Mouse (Mus musculus) liver, embryonic 14.5 days (tissue): ENCODE data around the gene Eea1. TPM values are rescaled to one million over a fixed set of nuclear protein-coding genes. Genes with fewer than 3 reads are reported as not detected.
"Not testable (repeated sequence)": the region's sequence is repeated elsewhere in the genome, so short reads cannot be mapped to it uniquely, and the experiment has no call there.

ENCODE experiments used
- ATAC-seq: fragments of 200-750 bp; cut with Nextera tagmentation; 2 replicates; pipeline ENCODE4 v1.8.0; 2017; ENCODE audit warnings: moderate number of reproducible peaks, mild to moderate bottlenecking, moderate library complexity; ENCODE audit not compliant: insufficient read depth
- DNase-seq, 3 experiments: peaks; one replicate each; pipeline ENCODE4 v3.0.0-alpha.2; 2012 to 2013; ENCODE audit warnings: low read depth in 3 of 3, low spot score in 3 of 3
- H3K27ac ChIP-seq: fragments of 300-500 bp; sonication (generic); 2 replicates; pipeline ENCODE4 v1.5.1; 2014; ENCODE audit warnings: moderate library complexity, mild to moderate bottlenecking, control low read depth, inconsistent platforms
- H3K27me3 ChIP-seq: fragments of 300-500 bp; sonication (generic); 2 replicates; pipeline ENCODE4 v1.6.1; 2014; ENCODE audit warnings: mild to moderate bottlenecking, low read length, moderate library complexity; ENCODE audit not compliant: control insufficient read depth, insufficient read depth
- H3K36me3 ChIP-seq: fragments of 300-500 bp; sonication (generic); replicated peaks from 2 replicates; pipeline ENCODE4 v1.6.1; 2014; ENCODE audit warnings: low read depth; ENCODE audit not compliant: control insufficient read depth, insufficient read depth
- H3K4me1 ChIP-seq, 2 experiments: fragments of 200-500 bp in 1 of 2; fragments of 300-500 bp in 1 of 2; sonication (generic) in 1 of 2; replicated peaks; 2 replicates each; pipeline ENCODE4 v1.6.1; 2012 to 2014; ENCODE audit warnings: antibody characterized with exemption in 1 of 2, inconsistent platforms in 1 of 2, low read length in 1 of 2; ENCODE audit not compliant: control insufficient read depth in 2 of 2, insufficient read depth in 2 of 2
- H3K4me2 ChIP-seq: fragments of 300-500 bp; sonication (generic); 2 replicates; pipeline ENCODE4 v1.6.1; 2014; ENCODE audit warnings: low read depth, mild to moderate bottlenecking, control low read depth, moderate library complexity
- H3K4me3 ChIP-seq, 2 experiments: fragments of 200-500 bp in 1 of 2; fragments of 300-500 bp in 1 of 2; sonication (generic) in 1 of 2; 2 replicates each; pipeline ENCODE4 v1.5.1; 2012 to 2014; ENCODE audit warnings: low read depth in 2 of 2, low read length in 2 of 2, mild to moderate bottlenecking in 2 of 2, control low read depth in 1 of 2, inconsistent platforms in 1 of 2, moderate library complexity in 1 of 2; ENCODE audit not compliant: insufficient read depth in 1 of 2
- H3K9ac ChIP-seq: fragments of 300-500 bp; sonication (generic); replicated peaks from 2 replicates; pipeline ENCODE4 v1.6.1; 2014; ENCODE audit warnings: mild to moderate bottlenecking, control low read depth, moderate library complexity
- H3K9me3 ChIP-seq: fragments of 300-500 bp; sonication (generic); 2 replicates; pipeline ENCODE4 v1.6.1; 2016; ENCODE audit warnings: low read length, mixed read lengths; ENCODE audit not compliant: control insufficient read depth
- CTCF ChIP-seq: IDR thresholded peaks from 2 replicates; pipeline ENCODE4 v1.5.1; 2016; ENCODE audit warnings: antibody characterized with exemption, low read depth, control low read depth
- EP300 ChIP-seq: IDR thresholded peaks from 2 replicates; pipeline ENCODE4 v1.6.1; 2016; ENCODE audit warnings: antibody characterized with exemption, low read depth
- WGBS: fragments of 180-500 bp; shearing (Covaris S2); extraction: QIAGEN DNeasy Blood & Tissue Kit; methylation state at CpG from one replicate; pipeline ENCODE4 v1.1.7; 2014; ENCODE audit not compliant: insufficient replicate concordance; 5-methylcytosine and 5-hydroxymethylcytosine counted together
- polyA plus RNA-seq, 2 experiments: library from polyadenylated mRNA; depleted of rRNA in 1 of 2; stranded (reverse) in 1 of 2; unstranded in 1 of 2; fragments of >200 nt; fragmentation: Nextera tagmentation in 1 of 2; extraction: Ambion mirVana in 1 of 2; gene quantifications; 2 replicates each; pipeline versions ENCODE4 v1.2.1 to v1.2.3; 2012 to 2014

Gene Eea1
- polyA plus RNA-seq, 2 experiments, result 4.2 to 8.9 TPM

DNA sequence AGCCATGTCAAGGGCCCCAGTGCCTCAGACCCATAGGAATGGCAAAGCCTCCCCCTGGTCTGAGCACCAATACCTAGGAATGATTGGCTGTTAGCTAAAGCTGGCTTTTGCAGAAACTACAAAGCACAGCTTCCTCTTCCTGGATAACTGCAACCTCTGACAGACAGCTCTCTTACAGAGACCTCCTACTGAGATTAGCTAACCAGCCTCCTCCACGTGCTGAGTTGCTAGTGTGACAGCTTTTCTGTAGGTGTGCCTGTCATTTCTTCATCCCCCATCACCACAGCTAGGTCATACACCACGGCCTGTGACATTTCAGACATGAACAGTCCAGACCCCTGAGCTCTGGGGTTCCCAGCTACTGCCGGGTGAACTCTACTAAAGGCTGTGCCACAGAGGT is 126.9 kb downstream of the Eea1 start:
- Histone ChIP-seq H3K27ac (no peak overlapping the region), H3K4me3 (no peak overlapping the region), H3K9ac (no peak overlapping the region), H3K36me3 (no peaks in the 10 kb centered on the region), H3K27me3 (no peaks in the 10 kb centered on the region), H3K4me1 (no peaks in the 10 kb centered on the region), H3K9me3 (no peaks in the 10 kb centered on the region), H3K4me2 (no peak overlapping the region)
- TF ChIP-seq EP300, result no peak
- TF ChIP-seq CTCF, result no peak
- DNase-seq (no peak), ATAC-seq (no peak)
- 44% methylated on average over 3 of the region's 3 CpGs for WGBS

DNA sequence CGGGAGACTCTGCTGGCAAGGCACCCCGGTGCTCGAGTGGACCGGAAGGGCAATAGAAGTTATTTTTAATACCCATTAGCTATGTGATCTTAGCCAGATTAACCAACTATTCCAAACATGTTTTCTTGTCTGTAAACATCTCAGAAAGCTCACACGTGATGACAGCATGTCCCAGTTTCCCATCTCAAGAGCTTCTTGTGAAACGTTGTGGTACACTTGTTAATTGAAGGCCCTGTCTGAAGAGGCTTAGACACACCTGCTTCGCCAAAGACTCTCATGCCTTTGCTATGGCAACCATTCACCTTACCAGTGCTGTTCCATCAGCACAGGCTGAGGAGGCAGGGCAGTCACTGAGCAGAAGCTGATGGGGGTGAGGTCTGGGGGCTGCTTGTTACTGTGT is 133.9 kb downstream of the Eea1 start:
- no peak for ATAC-seq
- H3K4me3 ChIP-seq, result no peak overlapping the region
- no peaks in the 10 kb centered on the region for H3K36me3 ChIP-seq
- no peaks in the 10 kb centered on the region; a peak in 1 of 4 replicates for H3K4me1 ChIP-seq
- TF ChIP-seq CTCF (no peak), EP300 (no peak)
- H3K9ac ChIP-seq, result no peak overlapping the region
- no peak for DNase-seq
- no peaks in the 10 kb centered on the region for H3K27me3 ChIP-seq
- WGBS, result 76% methylated on average over 7 of the region's 7 CpGs
- no peak overlapping the region for H3K4me2 ChIP-seq
- H3K27ac ChIP-seq, result no peak overlapping the region
- H3K9me3 ChIP-seq, result no peaks in the 10 kb centered on the region

GRCm38 (mm10) chr10:96075403-96075802 is 135.0 kb downstream of the Eea1 start:
- DNase-seq (no peak), ATAC-seq (no peak)
- H3K9me3 ChIP-seq, result no peaks in the 10 kb centered on the region
- H3K4me3 ChIP-seq, result no peak overlapping the region
- no peaks in the 10 kb centered on the region; a peak in 1 of 4 replicates for H3K4me1 ChIP-seq
- H3K36me3 ChIP-seq, result no peaks in the 10 kb centered on the region
- WGBS, result 49% methylated on average over 4 of the region's 4 CpGs
- H3K4me2 ChIP-seq, result no peak overlapping the region
- TF ChIP-seq CTCF (no peak), EP300 (no peak)
- no peaks in the 10 kb centered on the region for H3K27me3 ChIP-seq
- H3K27ac ChIP-seq, result no peak overlapping the region
- H3K9ac ChIP-seq, result no peak overlapping the region

DNA sequence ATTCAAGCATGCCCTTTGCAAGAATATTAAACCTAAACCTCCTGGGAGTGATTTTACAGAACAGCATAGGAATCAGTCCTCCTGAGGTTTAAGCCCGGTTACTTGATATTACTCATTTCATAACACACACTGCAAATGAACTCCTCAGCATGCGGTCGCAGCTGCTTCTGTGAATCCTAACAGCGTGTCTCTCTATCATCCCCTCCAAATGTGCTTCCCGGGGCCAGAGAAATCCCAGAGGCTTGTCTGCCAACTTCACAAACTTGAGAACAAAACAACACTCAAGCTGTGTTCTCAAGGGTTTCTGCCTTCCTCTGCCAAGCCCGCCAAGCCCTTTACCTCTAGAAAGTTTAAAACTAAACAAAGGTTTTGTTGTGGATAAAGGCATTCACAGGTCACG is 135.4 kb downstream of the Eea1 start:
- H3K27ac ChIP-seq, result no peak overlapping the region
- no peaks in the 10 kb centered on the region for H3K27me3 ChIP-seq
- TF ChIP-seq EP300 (no peak), CTCF (no peak)
- ATAC-seq, result no peak
- no peak for DNase-seq
- no peaks in the 10 kb centered on the region for H3K36me3 ChIP-seq
- 52% methylated on average over 7 of the region's 7 CpGs for WGBS
- H3K4me1 ChIP-seq, result no peaks in the 10 kb centered on the region; a peak in 1 of 4 replicates
- H3K4me3 ChIP-seq, result no peak overlapping the region
- no peak overlapping the region for H3K9ac ChIP-seq
- no peaks in the 10 kb centered on the region for H3K9me3 ChIP-seq
- H3K4me2 ChIP-seq, result no peak overlapping the region

DNA sequence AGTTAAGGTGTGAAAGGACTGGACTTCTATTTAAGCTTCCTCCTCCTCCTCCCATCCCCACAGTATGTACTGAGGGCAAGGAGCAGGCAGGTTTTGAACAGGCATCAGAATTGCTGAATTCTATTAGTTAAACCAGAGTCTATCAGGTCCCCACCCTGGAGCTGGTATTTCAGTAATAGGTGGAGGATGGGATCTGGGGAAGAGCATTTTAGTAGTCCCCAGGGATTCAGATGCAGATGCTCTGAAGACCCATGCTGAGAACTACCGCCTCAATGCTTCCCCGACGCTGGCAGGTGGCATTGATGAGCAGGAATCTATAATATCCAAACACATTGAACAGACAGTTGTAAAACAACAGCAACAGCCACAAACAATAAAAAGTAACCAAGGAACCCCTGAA is 136.0 kb downstream of the Eea1 start:
- Histone ChIP-seq H3K36me3 (no peaks in the 10 kb centered on the region), H3K4me3 (no peak overlapping the region), H3K27ac (no peak overlapping the region), H3K4me2 (no peak overlapping the region), H3K9me3 (no peaks in the 10 kb centered on the region), H3K27me3 (no peaks in the 10 kb centered on the region), H3K9ac (no peak overlapping the region), H3K4me1 (peaks cover 0 to 3% of the 10 kb centered on the region in 2 experiments; a peak in 2 of 4 replicates)
- no peak for DNase-seq
- TF ChIP-seq CTCF (no peak), EP300 (no peak)
- ATAC-seq, result no peak
- WGBS, result 84% methylated on average over 3 of the region's 3 CpGs

DNA sequence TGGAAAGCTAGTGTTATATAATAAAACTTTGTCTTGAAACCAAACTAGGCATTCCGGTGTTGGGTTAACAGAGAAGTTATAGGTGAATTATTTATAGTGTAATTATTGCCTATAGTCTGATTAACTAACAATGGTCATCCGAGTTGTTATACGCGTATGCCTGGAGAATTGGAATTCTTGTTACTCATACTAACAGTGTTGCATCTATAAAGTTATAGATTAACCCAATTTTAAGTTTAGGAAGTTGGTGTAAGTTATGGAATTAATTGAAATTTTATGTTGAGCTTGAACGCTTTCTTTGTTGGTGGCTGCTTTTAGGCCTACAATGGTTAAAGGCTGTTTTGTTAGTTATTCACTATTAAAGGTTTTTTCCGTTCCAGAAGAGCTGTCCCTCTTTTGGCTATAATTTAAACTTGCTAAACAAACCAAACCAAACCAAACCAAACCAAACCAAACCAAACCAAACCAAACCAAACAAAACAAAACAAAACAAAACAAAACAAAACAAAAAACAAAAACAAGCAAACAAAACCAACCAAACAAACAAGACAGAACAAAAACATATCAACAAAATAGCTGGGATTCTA is 137.1 kb downstream of the Eea1 start:
- H3K27me3 ChIP-seq, H3K4me2 ChIP-seq, H3K4me1 ChIP-seq, DNase-seq, H3K9me3 ChIP-seq, H3K9ac ChIP-seq, H3K4me3 ChIP-seq, H3K27ac ChIP-seq, H3K36me3 ChIP-seq: not testable (repeated sequence)
- 77% methylated on average over 6 of the region's 6 CpGs for WGBS
- peak; percentile 100 for ATAC-seq
